Mouse (Mus musculus) subcutaneous adipose tissue, adult 2 months (tissue): ENCODE results near the gene Olfr898. TPM values are rescaled to one million over a fixed set of nuclear protein-coding genes. Genes with fewer than 3 reads are reported as not detected.

Experiments
- polyA plus RNA-seq: library from polyadenylated mRNA; depleted of rRNA; stranded (reverse); fragments of >200 nt; gene quantifications from 2 replicates; pipeline ENCODE4 v1.2.3, GENCODE M21; 2012; ENCODE audit warnings: low replicate concordance; rRNA removed

Gene Olfr898
- not detected in 2 replicates for polyA plus RNA-seq

GRCm38 (mm10) chr9:38348111-38348510, at the start of gene Olfr898:
Gene Olfr898 (plus strand): TSS chr9:38348411.

GRCm38 (mm10) chr9:38328760-38329159, 19.5 kb upstream of the Olfr898 start, which contains the start of gene Olfr25:
Gene Olfr25 (plus strand): TSS chr9:38329060.

GRCm38 (mm10) chr9:38366596-38366995, 18.4 kb downstream of the Olfr898 start, which contains the start of gene Olfr250:
Gene Olfr250 (plus strand): TSS chr9:38366896.

GRCm38 (mm10) chr9:38376786-38377185, 28.6 kb downstream of the Olfr898 start, which contains the start of gene Olfr251:
Gene Olfr251 (plus strand): TSS chr9:38377086.

GRCm38 (mm10) chr9:38401398-38401797, 53.2 kb downstream of the Olfr898 start, which contains the start of gene Olfr147:
Gene Olfr147 (plus strand): TSS chr9:38401698.

Other genes with a start within 250 kb of the Olfr898 start
- gene Olfr888, start 240.3 kb upstream of the Olfr898 start, polyA plus RNA-seq, result not detected in 2 replicates
- not detected in 2 replicates for gene Olfr889, start 233.2 kb upstream of the Olfr898 start, polyA plus RNA-seq
- gene Olfr890, start 205.9 kb upstream of the Olfr898 start, polyA plus RNA-seq, result not detected in 2 replicates
- not detected in 2 replicates for gene Olfr891, start 167.6 kb upstream of the Olfr898 start, polyA plus RNA-seq
- gene Olfr893, start 140.0 kb upstream of the Olfr898 start, polyA plus RNA-seq, result not detected in 2 replicates
- gene Olfr894, start 130.4 kb upstream of the Olfr898 start, polyA plus RNA-seq, result not detected in 2 replicates
- gene Olfr143, start 95.6 kb upstream of the Olfr898 start, polyA plus RNA-seq, result not detected in 2 replicates
- not detected in 2 replicates for gene Olfr895, start 80.6 kb upstream of the Olfr898 start, polyA plus RNA-seq
- gene Olfr896-ps1, start 57.3 kb upstream of the Olfr898 start, polyA plus RNA-seq, result not detected in 2 replicates
- gene Olfr25, start 19.4 kb upstream of the Olfr898 start, polyA plus RNA-seq, result not detected in 2 replicates
- not detected in 2 replicates for gene Olfr250, start 18.5 kb downstream of the Olfr898 start, polyA plus RNA-seq
- gene Olfr251, start 28.7 kb downstream of the Olfr898 start, polyA plus RNA-seq, result not detected in 2 replicates
- not detected in 2 replicates for gene Olfr147, start 53.3 kb downstream of the Olfr898 start, polyA plus RNA-seq
- not detected in 2 replicates for gene Olfr901, start 81.0 kb downstream of the Olfr898 start, polyA plus RNA-seq
- not detected in 2 replicates for gene Olfr902, start 99.2 kb downstream of the Olfr898 start, polyA plus RNA-seq
- not detected in 2 replicates for gene Olfr904, start 114.7 kb downstream of the Olfr898 start, polyA plus RNA-seq
- gene Olfr905, start 122.7 kb downstream of the Olfr898 start, polyA plus RNA-seq, result not detected in 2 replicates
- gene Olfr906, start 138.7 kb downstream of the Olfr898 start, polyA plus RNA-seq, result not detected in 2 replicates
- not detected in 2 replicates for gene Olfr907, start 147.4 kb downstream of the Olfr898 start, polyA plus RNA-seq
- not detected in 2 replicates for gene Olfr911-ps1, start 173.2 kb downstream of the Olfr898 start, polyA plus RNA-seq
- not detected in 2 replicates for gene Olfr910, start 189.4 kb downstream of the Olfr898 start, polyA plus RNA-seq
- not detected in 2 replicates for gene Olfr912, start 231.8 kb downstream of the Olfr898 start, polyA plus RNA-seq
- gene Olfr913, start 244.3 kb downstream of the Olfr898 start, polyA plus RNA-seq, result not detected in 2 replicates